Mouse (Mus musculus) hindbrain, embryonic 14.5 days (tissue): ENCODE measurements at regions not wholly inside any gene's neighbourhood (a gene's known extent, or its start where the extent isn't known, plus 50 kb on each side); places are given as distances from the start of the nearest gene placed in this dataset.

Experiments
- ATAC-seq: fragments of 200-750 bp; cut with Nextera tagmentation; 2 replicates; pipeline ENCODE4 v1.8.0; 2017; ENCODE audit warnings: moderate number of reproducible peaks, mild to moderate bottlenecking, moderate TSS enrichment, moderate library complexity; ENCODE audit not compliant: low FRiP score
- DNase-seq: peaks from one replicate; pipeline ENCODE4 v3.0.0-alpha.2; 2015; ENCODE audit warnings: low spot score
- H3K27ac ChIP-seq: fragments of 300-500 bp; sonication (generic); 2 replicates; pipeline ENCODE4 v1.5.1; 2014; ENCODE audit warnings: mild to moderate bottlenecking, moderate library complexity
- H3K27me3 ChIP-seq: fragments of 300-500 bp; sonication (generic); 2 replicates; pipeline ENCODE4 v1.6.1; 2014; ENCODE audit warnings: mild to moderate bottlenecking, low read length, mixed read lengths; ENCODE audit not compliant: control insufficient read depth, insufficient read depth
- H3K36me3 ChIP-seq: fragments of 300-500 bp; sonication (generic); replicated peaks from 2 replicates; pipeline ENCODE4 v1.6.1; 2014; ENCODE audit not compliant: control insufficient read depth, insufficient read depth
- H3K4me1 ChIP-seq: fragments of 300-500 bp; sonication (generic); replicated peaks from 2 replicates; pipeline ENCODE4 v1.6.1; 2014; ENCODE audit warnings: antibody characterized with exemption, low read length, mixed read lengths; ENCODE audit not compliant: control insufficient read depth, insufficient read depth
- H3K4me2 ChIP-seq: fragments of 300-500 bp; sonication (generic); replicated peaks from 2 replicates; pipeline ENCODE4 v1.6.1; 2014; ENCODE audit warnings: mild to moderate bottlenecking, moderate library complexity
- H3K4me3 ChIP-seq: fragments of 300-500 bp; sonication (generic); replicated peaks from 2 replicates; pipeline ENCODE4 v1.5.1; 2014; ENCODE audit warnings: mild to moderate bottlenecking, low read length
- H3K9ac ChIP-seq: fragments of 300-500 bp; sonication (generic); 2 replicates; pipeline ENCODE4 v1.6.1; 2014
- H3K9me3 ChIP-seq: fragments of 300-500 bp; sonication (generic); 2 replicates; pipeline ENCODE4 v1.6.1; 2016; ENCODE audit warnings: low read length; ENCODE audit not compliant: control insufficient read depth
- WGBS: fragments of 180-500 bp; shearing (Covaris S2); extraction: QIAGEN DNeasy Blood & Tissue Kit; methylation state at CpG from one replicate; pipeline ENCODE4 v1.1.7; 2014; 5-methylcytosine and 5-hydroxymethylcytosine counted together

- H3K27ac ChIP-seq: no peak overlapping the region
- no peak overlapping the region for H3K9ac ChIP-seq
- H3K9me3 ChIP-seq: no peaks in the 10 kb centered on the region
- no peak overlapping the region for H3K4me2 ChIP-seq
- H3K4me1 ChIP-seq: no peaks in the 10 kb centered on the region
- H3K27me3 ChIP-seq: no peaks in the 10 kb centered on the region
- 88% methylated on average over 7 of the region's 7 CpGs for WGBS
- no peak overlapping the region for H3K4me3 ChIP-seq
- ATAC-seq: no peak
- no peak for DNase-seq
- H3K36me3 ChIP-seq: no peaks in the 10 kb centered on the region
Measured at GRCm38 (mm10) chr6:31995977-31996376, 54.1 kb upstream of the 1700012A03Rik start.

- Histone ChIP-seq H3K4me1 (no peaks in the 10 kb centered on the region), H3K36me3 (no peaks in the 10 kb centered on the region), H3K4me3 (no peak overlapping the region), H3K9me3 (no peaks in the 10 kb centered on the region), H3K9ac (no peak overlapping the region), H3K27ac (no peak overlapping the region), H3K27me3 (no peaks in the 10 kb centered on the region), H3K4me2 (no peak overlapping the region)
- 79% methylated on average over 4 of the region's 4 CpGs for WGBS
- DNase-seq: no peak
- ATAC-seq: no peak
Measured at GRCm38 (mm10) chr6:31995249-31995648, 54.8 kb upstream of the 1700012A03Rik start.

- no peak overlapping the region for H3K27ac ChIP-seq
- H3K27me3 ChIP-seq: no peaks in the 10 kb centered on the region
- ATAC-seq (no peak), DNase-seq (no peak)
- WGBS: 64% methylated on average over 3 of the region's 3 CpGs
- no peak overlapping the region for H3K9ac ChIP-seq
- no peaks in the 10 kb centered on the region for H3K9me3 ChIP-seq
- H3K36me3 ChIP-seq: no peaks in the 10 kb centered on the region
- H3K4me2 ChIP-seq: no peak overlapping the region
- no peak overlapping the region for H3K4me3 ChIP-seq
- no peaks in the 10 kb centered on the region; the same call in 1 of the 2 replicates for H3K4me1 ChIP-seq
Measured at GRCm38 (mm10) chr6:31985698-31986097, 64.3 kb upstream of the 1700012A03Rik start.

GRCm38 (mm10) chr6:31976705-31977104, 73.3 kb upstream of the 1700012A03Rik start:
- Histone ChIP-seq H3K4me3 (no peak overlapping the region), H3K4me1 (no peaks in the 10 kb centered on the region), H3K27me3 (no peaks in the 10 kb centered on the region), H3K36me3 (no peaks in the 10 kb centered on the region), H3K27ac (no peak overlapping the region), H3K9me3 (no peaks in the 10 kb centered on the region), H3K4me2 (no peak overlapping the region), H3K9ac (no peak overlapping the region)
- ATAC-seq (no peak), DNase-seq (no peak)
- WGBS: 98% methylated on average over 6 of the region's 6 CpGs

- ATAC-seq: no peak
Measured at GRCm38 (mm10) chr6:31948063-31948481, 102.0 kb upstream of the 1700012A03Rik start.

GRCm38 (mm10) chr6:31946572-31946971, 103.5 kb upstream of the 1700012A03Rik start:
- 89% methylated on average over 5 of the region's 5 CpGs for WGBS
- H3K4me3 ChIP-seq: no peak overlapping the region
- no peak for DNase-seq
- H3K9ac ChIP-seq: no peak overlapping the region
- no peaks in the 10 kb centered on the region for H3K36me3 ChIP-seq
- no peak overlapping the region for H3K27ac ChIP-seq
- peaks cover 9% of the 10 kb centered on the region; the same call in 1 of the 2 replicates for H3K4me1 ChIP-seq
- no peak for ATAC-seq
- no peak overlapping the region for H3K4me2 ChIP-seq
- H3K9me3 ChIP-seq: no peaks in the 10 kb centered on the region
- no peaks in the 10 kb centered on the region for H3K27me3 ChIP-seq

More at GRCm38 (mm10) chr6:31948063-31948481, 102.0 kb upstream of the 1700012A03Rik start:
- DNase-seq: no peak
- 7% methylated on average over 4 of the region's 4 CpGs for WGBS
- Histone ChIP-seq H3K4me1 (peaks cover 9% of the 10 kb centered on the region; the same call in 1 of the 2 replicates), H3K9me3 (no peaks in the 10 kb centered on the region), H3K36me3 (no peaks in the 10 kb centered on the region), H3K27me3 (no peaks in the 10 kb centered on the region), H3K4me3 (no peak overlapping the region), H3K27ac (no peak overlapping the region), H3K9ac (no peak overlapping the region), H3K4me2 (no peak overlapping the region)

GRCm38 (mm10) chr6:31945347-31945746, 104.7 kb upstream of the 1700012A03Rik start:
- Histone ChIP-seq H3K4me3 (no peak overlapping the region), H3K9me3 (no peaks in the 10 kb centered on the region), H3K36me3 (no peaks in the 10 kb centered on the region), H3K9ac (no peak overlapping the region), H3K4me1 (peaks cover 9% of the 10 kb centered on the region; the same call in 1 of the 2 replicates), H3K27me3 (no peaks in the 10 kb centered on the region), H3K27ac (no peak overlapping the region), H3K4me2 (no peak overlapping the region)
- 70% methylated on average over 7 of the region's 7 CpGs for WGBS
- ATAC-seq (no peak), DNase-seq (no peak)

- H3K27me3 ChIP-seq: no peaks in the 10 kb centered on the region
- H3K36me3 ChIP-seq: no peaks in the 10 kb centered on the region
- peaks cover 9% of the 10 kb centered on the region; the same call in 1 of the 2 replicates for H3K4me1 ChIP-seq
- no peak overlapping the region for H3K27ac ChIP-seq
- no peak for DNase-seq
- H3K4me3 ChIP-seq: no peak overlapping the region
- WGBS: 92% methylated on average over 8 of the region's 8 CpGs
- H3K9ac ChIP-seq: no peak overlapping the region
- H3K9me3 ChIP-seq: no peaks in the 10 kb centered on the region
- H3K4me2 ChIP-seq: no peak overlapping the region
- no peak for ATAC-seq
Measured at GRCm38 (mm10) chr6:31944546-31944945, 105.5 kb upstream of the 1700012A03Rik start.

- DNase-seq (no peak), ATAC-seq (no peak)
- H3K4me3 ChIP-seq: no peak overlapping the region
- H3K27ac ChIP-seq: no peak overlapping the region
- H3K4me1 ChIP-seq: peaks cover 1% of the 10 kb centered on the region; the same call in 1 of the 2 replicates
- H3K36me3 ChIP-seq: no peaks in the 10 kb centered on the region
- no peak overlapping the region for H3K4me2 ChIP-seq
- H3K9ac ChIP-seq: no peak overlapping the region
- 59% methylated on average over 4 of the region's 4 CpGs for WGBS
- no peaks in the 10 kb centered on the region for H3K27me3 ChIP-seq
- no peaks in the 10 kb centered on the region for H3K9me3 ChIP-seq
Measured at GRCm38 (mm10) chr6:31942696-31943095, 107.3 kb upstream of the 1700012A03Rik start.
